Mouse (Mus musculus): ENCODE data around the gene Prcp.

DNA sequence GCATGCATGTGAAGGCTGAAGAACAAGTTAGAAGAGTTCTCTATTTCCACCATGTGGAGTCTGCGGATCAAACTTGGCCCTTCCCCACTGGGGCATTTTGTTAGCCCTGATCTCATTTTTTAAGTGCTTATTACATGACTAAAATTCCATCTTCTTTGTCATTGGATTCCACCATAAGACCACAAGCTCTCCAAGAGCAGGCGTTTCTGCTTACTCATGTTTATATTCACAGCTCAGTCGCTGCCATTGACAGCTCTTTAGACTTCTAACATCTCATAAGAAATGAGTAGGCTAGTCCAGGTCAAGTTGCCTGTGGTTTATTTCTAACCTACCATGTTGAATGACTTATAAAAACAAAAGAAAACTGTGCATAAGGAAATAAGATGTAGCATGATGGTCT is 48.0 kb upstream of the Prcp start:
- TF ChIP-seq POLR2A (IDR thresholded peaks at IDR 0.05; ENCODE audit: borderline replicate concordance, insufficient read depth, low read length) (no peak), CTCF (IDR thresholded peaks at IDR 0.05; ENCODE audit: borderline replicate concordance, insufficient read depth, low read depth, low read length) (no peak)
